Mouse (Mus musculus): ENCODE data around the gene Tlcd2.

DNA sequence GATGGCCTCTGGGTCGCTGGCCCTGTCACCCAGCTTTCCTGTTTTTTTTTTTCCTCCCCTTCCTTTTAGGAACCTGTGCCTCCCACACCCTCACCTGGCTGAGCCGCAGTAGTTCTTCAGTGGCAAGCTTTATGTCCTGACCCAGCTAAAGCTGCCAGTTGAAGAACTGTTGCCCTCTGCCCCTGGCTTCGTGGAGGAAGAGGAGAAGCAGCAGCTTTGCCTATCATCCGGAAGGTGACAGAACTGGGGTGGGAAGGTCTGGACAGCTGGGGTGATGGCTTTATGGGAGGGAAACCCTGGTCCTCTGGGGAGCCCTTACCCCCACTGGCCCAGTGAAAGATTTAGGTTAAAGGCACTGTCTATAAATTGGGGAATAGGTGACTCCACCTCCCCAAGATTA, 2.1 kb downstream of the Tlcd2 start:
- TF ChIP-seq CTCF (IDR thresholded peaks at IDR 0.05) (no peak), EP300 (IDR thresholded peaks at IDR 0.05) (no peak)
